Mouse (Mus musculus) fat pad, adult 2 months (tissue): ENCODE results near the gene Zfp511.

Experiments
- DNase-seq: peaks from one replicate; pipeline ENCODE4 v3.0.0-alpha.2; 2011; ENCODE audit warnings: low read depth, low spot score; ENCODE audit errors: extremely low read depth

The Zfp511 gene

GRCm38 (mm10) chr7:140048361-140049114 is 12.3 kb downstream of the Zfp511 start, which contains the start of gene Msx3:
Gene Msx3, minus strand, starts transcription at chr7:140049089.
- DNase-seq, result no peak

DNA sequence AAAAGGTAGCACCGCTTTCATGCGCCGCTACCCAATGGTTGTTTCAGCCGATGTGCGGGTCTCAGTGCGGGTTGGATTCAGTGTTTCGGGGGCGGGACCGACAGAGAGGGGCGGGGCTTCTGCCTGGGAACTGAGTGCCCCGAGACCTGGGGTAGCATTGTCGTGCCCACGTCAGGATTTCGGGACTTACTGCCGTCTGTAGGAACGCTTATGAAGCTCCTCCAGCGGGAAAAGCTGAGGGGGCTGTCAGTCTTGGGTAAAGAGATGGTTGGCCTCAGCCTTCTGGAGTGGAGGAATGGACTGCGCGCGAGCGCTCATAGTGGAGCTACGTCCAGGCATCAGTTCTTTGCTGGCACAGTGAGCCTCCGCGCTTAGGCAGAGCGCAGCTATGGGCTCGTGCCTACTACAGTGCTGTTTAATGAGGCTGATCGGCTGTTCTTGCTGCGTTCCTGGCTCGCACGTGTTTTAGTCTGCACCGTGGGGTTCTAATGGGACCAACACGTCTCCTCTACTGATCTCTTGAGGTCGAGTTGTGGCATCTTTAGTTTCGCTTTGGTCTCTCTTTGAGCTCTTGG is 13.0 kb downstream of the Zfp511 start:
- DNase-seq, result no peak

- no peak for DNase-seq
These were observed 17.9 kb downstream of the Zfp511 start for GRCm38 (mm10) chr7:140054124-140054523.

- no peak for DNase-seq
These were observed 21.5 kb downstream of the Zfp511 start for GRCm38 (mm10) chr7:140057413-140058407.

GRCm38 (mm10) chr7:140058528-140058927 is 22.3 kb downstream of the Zfp511 start:
- no peak for DNase-seq

DNA sequence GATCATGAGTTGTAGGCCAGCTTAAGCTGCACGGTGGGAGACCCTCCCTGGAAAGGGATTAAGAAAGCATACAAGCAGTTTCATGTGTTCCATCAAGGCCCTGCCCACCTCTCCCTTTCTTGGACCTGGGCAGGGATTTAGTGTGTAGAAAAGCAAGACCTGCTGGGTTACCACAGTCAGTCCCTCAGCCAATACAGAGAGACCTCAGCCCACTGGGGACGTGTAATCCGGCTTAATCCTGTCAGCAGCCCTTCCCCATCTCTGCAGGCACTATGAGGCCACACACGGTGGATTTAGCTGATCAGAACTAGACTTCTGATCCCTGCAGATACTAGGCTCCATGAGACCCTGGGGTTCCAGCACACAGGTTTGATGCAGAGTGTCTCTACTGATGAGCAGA is 23.4 kb downstream of the Zfp511 start:
- no peak for DNase-seq

GRCm38 (mm10) chr7:140060936-140061831 is 25.0 kb downstream of the Zfp511 start:
- DNase-seq, result no peak

- no peak for DNase-seq
These were observed 25.6 kb downstream of the Zfp511 start for GRCm38 (mm10) chr7:140061832-140062130.

DNA sequence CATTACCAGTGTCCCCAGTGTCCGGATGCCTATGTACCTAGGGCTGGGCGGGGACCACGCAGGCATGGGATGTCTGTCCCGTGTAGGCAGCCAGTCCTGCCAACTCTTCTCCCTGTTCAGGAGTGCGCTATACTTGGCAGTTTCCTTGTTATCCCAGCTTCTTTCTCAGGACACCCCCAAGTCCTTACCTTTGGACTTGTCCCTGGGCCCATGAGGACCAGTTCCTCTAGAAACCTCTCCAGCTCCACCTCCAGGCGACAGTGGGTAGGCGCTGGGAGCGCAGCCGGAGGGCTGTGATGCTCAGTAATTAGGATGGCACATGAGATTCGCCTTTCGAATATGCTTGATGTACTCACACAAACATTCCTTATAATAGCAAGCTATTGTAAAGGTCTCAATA is 26.1 kb downstream of the Zfp511 start:
- DNase-seq, result no peak

GRCm38 (mm10) chr7:140063092-140063491 is 26.9 kb downstream of the Zfp511 start:
- no peak for DNase-seq

DNA sequence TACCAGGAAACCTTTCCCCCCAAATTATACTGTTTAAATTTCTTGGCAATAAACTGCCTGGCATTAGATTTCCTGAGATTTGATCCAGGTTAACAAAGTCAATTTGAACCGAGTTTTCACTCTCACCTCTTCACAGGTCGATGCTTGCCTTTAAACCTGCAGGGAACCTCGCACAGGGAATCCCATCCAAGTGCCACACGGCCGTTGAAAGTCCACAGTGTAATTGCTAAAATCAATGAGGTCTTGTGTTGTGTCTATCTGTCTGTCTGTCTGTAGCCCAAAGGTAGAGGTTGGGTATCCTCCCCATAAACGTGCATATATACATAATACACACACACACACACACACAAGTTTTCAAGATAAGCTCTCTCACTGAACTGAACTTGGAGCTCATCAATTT is 31.2 kb downstream of the Zfp511 start:
- DNase-seq, result no peak

DNA sequence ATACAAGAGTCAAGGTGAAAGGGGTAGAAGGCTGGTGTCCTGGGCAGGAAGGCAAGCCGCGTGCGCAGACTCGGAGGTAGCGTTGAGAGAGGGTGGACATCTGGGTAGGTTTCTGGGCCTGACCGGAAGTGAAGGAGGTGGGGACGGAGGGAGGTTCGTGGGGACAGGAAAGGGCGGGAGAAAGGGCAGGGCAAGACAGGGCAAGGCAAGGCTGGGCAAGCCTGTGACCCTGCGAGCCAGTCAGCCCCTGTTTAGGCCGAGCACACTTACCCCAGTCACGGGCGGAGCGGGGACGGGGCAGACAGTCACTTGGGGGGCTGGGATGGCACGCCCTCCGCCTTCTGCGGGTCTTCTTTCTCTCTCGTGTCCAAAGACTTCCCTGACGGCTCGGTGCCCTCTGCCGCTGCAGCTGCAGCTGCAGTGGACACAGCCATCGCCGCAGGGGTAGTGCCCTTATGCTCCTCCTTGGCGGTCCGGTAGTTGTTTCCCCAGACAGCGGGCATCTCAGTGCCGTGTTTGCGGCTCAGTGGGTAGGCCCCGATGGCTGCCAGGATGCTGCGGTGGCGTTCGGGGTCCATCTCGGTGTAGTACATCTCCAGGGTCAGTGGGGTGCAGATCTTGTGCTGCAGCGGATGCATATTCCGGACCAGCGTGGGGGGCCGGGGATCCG is 34.0 kb downstream of the Zfp511 start:
- no peak for DNase-seq

DNA sequence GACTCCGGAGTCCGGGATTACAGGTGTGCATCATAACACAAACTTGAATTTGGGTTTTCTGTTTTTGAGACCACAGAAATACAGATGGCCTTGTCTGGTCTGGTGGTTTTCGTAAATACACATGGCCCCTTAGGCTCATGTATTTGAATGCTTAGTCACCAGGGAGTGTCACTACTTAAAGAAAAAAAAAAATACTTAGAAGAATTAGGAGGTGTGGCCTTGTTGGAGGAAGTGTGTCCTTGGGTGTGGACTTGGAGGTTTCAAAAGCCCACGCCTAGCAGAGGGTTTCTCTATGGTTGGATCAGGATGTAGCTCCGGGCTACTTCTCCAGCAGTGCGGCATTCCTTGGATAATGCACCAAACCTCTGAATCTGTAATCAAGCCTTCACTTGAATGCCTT is 41.5 kb downstream of the Zfp511 start:
- DNase-seq, result no peak

DNA sequence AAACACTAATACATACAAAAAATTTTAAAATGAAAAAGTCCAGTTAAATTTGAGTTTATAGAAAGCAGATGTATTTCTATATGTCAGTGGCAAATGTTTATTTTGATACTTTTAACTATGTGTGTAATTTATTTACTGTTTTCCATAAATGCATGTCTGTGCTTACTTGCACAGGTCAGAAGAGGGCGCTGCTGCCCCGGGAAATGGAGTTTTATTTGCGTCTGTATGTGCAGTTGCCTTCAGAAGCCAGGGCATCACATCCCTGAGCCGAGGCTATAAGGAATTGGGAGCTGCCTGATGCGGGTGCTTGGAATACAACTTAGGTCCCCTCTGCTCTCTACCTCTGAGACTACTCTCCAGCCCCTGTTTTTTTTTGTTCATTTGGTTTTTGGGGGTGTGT is 42.5 kb downstream of the Zfp511 start:
- no peak for DNase-seq

- no peak for DNase-seq
These were observed 44.4 kb downstream of the Zfp511 start for GRCm38 (mm10) chr7:140080503-140081156.

DNA sequence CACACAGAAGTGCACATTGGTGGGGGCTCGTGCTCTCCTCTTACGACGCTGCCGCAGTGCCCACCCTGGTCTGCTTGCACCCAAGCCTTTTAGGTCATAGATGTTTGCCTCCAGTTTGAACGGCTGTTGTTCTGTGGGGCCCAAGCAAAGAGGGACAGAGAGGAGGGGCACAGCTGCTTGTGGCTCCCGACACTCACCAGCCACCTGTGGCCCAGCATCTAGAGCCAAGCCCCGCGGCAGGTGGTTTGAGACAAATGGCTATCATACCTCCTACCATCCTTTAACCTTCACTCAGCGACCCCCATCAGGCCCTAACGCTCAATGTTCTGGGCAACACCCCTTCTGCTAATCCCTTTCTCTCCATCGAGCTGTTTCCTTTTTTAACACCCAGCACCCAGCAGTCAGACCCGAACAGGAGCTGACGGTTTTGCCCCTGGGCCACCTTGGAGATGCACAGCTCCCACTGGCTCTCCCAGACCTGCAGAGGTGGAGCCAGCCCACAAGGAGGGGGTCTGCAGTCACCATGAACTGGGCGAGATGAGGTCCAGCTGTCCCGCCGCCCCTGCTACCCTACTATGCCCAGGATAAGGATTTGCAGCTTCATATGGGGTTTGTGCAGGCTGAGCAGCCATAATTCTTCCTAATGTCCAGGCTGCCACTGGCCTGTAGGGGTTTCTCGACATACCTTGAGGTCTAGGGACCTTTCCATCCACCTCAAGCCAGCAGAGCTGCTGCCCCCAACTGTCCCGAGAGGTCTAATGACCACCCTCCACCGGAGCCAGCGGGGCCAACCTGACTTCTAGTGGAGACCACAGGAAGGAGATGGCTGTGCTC is 45.4 kb downstream of the Zfp511 start:
- DNase-seq, result no peak

- DNase-seq, result no peak
These were observed 46.1 kb downstream of the Zfp511 start, which contains the start of gene Caly for GRCm38 (mm10) chr7:140082242-140082678. Gene Caly, minus strand, starts transcription at chr7:140082548.
